Mouse (Mus musculus): ENCODE results near the gene Habp4.

Habp4 gene

DNA sequence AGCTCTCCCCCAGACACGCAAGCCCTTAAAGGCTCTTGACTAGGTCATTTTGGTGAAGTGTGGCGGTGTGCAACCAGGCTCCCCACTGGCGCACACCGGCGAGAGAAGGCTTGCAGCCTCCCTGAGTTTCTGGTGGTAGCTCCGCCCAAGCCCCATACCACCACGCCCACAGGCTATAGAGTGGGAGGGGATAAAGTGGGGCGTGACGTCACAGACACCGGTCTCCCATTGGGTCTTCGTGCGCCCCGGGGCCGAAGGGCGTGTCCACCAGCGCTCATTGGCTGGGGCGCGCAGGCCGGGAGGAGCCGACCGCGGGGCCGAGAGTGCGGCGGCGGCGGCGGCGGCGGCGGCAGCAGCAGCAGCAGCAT lies at the start of gene Habp4:
Gene Habp4, plus strand, starts transcription at position 277 of the 368 bp plus-strand sequence.
- DNase-seq (ENCODE audit: low spot score) = peak; percentile 97

DNA sequence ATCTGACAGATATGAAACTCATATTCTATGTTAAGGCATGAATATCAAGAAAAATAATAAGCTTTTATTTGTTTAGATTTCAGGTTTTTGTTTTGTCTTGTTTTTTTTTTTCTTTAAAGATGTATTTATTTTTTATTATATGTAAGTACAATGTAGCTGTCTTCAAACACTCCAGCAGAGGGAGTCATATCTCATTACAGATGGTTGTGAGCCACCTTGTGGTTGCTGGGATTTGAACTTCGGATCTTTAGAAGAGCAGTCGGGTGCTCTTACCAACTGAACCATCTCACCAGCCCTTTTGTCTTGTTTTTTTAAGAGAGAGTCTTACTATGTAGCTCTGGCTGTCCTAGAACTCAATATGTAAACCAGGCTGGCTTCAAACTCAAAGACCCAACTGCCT lies 44.2 kb upstream of the Habp4 start:
- DNase-seq (ENCODE audit: low spot score) = no peak

DNA sequence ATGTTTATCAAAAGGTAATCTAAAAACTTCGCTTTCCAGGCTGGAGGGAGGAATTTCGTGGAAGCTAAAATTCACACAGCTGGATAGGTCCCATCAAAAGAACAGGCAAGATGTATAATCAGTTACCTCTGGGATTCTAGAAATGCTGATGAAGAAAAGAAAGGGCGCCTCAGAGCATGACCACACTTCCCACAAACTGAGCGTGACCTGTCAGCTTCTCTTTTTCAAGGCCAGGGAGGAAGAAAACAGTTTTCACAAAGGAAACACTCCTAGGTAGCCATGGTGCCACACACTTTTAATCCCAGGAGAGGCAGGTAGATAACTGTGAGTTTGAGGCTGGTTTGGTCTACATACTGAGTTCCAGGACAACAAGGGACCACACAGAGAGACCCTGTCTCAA lies 40.9 kb upstream of the Habp4 start:
- no peak for DNase-seq (ENCODE audit: low spot score)

DNA sequence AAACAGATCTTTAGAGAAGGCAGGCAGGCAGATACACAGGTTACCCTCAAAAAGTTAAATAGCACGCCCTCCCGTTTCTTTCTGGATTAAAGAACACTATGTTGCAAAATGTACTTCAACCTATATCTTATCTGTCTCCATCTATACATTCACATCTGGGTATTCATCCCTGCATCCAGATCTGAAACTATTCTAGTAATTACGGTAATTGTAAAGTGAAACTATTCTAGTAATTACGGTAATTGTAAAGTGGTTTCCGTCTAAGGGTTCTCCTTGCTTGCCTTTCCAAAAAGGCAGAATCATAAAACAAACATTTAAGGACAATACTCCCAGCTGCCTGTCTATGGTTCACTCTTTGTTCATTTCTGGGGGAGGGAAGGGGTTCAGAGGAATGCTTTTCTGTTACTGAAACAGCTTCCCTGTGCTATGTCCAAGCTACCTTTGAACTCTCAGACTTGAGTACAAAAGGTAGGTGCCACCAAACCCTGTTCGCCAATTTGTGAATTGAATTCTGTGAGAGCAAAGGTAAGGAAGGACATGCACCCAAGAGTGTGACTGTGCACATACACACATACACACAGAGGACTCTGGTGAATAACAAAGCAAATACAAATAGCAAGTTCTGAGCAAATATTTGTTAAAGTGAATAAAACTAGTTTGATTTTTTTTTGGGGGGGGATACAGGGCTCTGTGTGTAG lies 38.0 kb upstream of the Habp4 start:
- no peak for DNase-seq (ENCODE audit: low spot score)

DNA sequence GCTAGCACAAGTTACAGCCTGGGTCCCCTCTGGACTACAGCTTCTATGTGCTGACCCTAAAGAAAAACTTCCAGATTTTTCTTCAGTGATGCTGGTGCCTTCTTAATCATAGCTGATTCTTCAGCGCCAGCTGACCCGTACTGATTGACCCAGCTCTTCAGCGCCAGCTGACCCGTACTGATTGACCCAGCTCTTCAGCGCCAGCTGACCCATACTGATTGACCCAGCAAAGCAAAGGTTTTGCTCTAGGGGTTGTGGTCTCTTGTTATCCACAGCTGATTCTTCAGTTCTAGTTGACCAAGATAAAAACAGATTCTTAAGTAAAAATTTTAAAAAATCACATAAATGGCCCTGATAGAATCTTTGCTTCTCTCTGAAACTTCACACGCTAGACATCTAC lies 36.7 kb upstream of the Habp4 start:
- DNase-seq (ENCODE audit: low spot score) = no peak

DNA sequence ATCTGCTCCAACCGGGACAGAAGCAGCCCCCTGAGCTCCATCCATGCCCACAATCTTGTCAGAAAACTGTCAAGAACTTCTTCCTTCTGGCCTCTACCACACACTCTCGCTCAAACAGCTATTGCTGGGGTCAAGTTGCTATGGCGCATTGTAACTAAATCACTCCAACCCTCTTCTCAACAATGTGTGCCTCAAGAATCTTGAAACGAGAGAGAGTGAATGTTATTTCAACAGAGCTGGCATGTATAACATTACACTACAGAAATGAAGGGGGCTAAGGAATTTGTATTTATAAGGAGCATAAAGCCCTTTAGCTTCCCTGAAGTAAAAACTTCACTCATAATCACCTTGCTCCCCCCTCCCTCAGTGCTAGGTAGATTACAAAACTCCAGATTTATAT lies 35.3 kb upstream of the Habp4 start:
- DNase-seq (ENCODE audit: low spot score) = no peak

DNA sequence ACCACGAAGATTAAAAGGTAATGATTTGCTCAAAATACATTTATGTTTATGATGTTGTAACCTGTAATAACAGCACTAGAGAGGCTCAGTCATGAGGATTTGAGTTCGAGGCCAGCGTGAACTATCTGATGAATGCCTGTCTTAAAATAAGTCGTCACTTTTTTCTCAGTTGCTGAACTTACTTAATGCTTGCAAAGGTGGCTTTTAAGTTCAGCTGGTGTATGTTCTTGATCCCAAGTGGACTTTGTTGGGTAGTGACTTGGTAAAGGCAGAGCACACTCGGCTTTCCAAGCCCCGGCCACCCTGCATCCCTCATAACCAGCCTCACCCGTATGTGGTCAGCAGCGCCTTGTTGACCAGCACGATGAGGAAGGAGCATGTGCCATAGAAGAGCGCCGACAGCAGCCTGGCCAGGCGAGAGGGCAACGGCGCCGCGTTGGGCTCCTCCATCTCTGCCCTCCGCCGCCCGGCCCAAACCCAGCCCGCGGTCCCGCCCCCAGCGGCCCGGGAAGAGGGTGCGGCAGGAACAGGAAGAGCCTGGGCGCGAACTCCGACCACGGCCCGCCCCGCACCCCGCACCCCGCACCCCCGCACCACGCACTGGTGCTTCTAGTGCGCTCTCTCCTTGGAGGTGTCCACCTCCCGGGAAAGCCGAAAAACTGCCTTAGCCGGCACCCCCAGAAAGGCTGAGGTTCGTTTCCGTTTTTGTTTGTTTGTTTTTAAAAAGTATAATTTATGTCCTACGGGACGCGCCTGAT lies 32.6 kb upstream of the Habp4 start, which contains the start of gene Slc35d2:
Gene Slc35d2, minus strand, starts transcription at position 511 of the 758 bp plus-strand sequence.
- peak; percentile 25 for DNase-seq (ENCODE audit: low spot score)

DNA sequence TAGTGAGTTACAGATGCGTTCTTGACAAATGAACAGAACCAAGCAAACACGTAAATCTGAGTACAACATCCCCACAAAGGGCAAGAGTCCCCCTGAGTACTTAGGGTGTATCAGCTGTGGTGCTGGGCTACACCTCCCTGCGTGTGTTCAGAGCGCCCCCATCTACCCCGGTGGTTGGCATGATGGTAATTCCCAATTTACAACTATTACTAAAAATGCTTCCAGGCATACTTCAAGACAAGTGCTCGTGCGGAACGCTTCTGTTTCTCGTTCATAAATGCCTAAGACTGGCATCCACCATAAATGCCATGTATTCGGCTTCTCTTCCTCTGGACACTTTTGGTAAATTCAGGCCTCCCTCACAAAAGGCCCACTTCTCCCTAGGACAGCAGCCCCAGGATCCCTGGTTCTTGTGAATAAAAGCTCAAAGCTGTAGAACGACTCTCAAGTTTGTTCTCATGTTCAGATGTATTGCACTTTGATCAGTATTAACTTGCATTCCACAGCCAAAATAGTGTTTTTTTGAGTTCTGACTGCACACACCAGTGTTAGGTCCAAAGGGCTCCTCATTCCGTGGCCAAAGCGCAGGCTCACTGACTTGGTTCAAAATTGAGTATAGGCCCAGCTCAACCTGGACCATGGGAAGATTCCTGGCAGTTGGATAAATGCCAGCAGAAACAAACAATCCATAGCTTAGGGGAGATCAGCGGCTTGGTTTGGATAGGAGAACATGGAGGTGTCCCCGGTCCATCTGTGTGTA lies 31.8 kb upstream of the Habp4 start:
- peak; percentile 28 for DNase-seq (ENCODE audit: low spot score)

DNA sequence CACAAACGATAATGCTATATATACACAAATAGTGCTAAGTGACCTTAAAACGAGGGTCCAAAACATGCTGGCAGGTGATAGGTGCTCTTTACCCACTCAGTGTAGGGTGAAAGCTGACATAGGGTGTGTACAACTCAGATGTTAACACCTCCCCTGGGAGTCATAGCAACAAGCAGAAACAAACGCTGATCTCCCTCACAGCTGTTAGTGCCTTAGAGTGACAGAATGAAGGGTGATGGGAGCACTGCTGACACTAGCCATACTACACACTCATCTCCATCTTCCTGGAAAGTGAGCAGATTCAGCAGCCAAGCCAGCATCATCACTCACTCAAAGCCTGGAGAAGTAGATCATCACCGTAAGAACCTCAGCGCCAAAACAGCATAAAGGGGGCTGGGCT lies 11.5 kb upstream of the Habp4 start:
- no peak for DNase-seq (ENCODE audit: low spot score)

DNA sequence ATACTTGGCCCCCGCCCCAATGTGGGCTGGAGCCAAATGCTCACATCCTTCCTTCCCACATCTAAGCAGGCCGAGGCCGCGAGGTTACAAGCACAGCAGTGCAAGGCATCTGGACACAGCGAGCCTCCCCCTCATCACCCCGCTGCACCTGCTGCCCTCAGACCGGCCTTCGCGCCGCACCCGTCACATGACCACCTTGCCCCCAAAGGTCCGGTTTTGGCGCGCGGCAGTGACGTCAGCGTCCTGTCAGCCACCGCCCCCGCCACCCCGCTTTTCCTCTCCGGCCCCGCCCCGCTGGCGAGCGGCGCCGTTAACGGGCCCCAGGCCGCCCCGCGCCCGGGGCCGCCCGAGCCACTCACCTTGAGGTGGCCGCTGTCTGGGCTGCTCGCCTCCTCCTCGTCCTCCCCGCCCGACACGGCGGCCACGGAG lies 9.4 kb upstream of the Habp4 start:
- peak; percentile 82 for DNase-seq (ENCODE audit: low spot score)

DNA sequence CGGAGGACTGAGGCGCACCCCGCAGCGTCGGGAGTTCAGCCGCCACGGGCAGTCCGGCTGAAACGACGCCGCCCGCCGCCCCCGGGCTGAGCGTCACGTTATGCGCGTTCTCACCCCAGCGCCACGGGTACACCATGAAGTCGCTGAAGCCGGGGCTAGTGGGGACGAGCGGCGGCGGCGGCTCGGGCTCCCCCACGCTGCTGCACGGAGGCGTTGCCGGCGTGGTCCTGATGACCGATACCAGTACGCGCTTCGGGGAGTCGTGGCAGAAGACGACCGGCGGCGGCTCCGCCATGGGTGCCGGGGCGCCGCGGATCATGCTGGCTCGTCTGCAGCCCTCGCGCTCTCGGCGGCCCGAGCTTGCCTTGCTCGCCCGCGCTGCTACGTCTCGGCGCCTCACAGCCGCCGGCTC lies 8.9 kb upstream of the Habp4 start:
- no peak for DNase-seq (ENCODE audit: low spot score)

DNA sequence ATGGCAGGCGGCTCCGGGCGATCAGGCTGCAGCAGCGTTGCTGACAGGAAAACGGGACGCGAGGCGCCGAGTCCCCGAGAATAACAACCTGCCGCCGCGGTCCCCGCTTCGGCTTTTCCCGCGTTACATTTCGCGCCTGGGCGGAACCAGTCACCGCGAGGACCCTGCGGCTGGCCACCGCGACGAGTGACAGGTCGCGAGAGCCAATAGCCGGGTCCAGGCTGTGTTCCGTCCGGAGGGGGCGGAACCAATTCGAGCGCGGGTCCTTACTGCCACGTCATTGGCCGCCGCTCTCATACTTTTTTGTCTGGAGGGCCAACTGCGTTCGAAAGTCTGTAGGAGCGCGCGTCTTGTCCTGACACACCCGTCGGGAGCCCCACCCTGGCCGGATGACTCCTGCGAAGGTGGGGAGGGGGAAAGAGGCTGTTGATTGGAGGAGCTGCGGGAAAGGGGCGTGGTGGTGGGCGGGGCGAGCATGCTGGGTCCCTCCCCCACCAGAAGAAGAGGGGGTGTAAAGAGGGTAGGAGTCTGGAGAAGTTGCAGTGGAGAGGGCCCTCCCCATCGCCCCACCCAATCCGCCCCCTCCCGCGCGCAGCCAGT lies 8.4 kb upstream of the Habp4 start, which contains the start of gene Zfp367:
Gene Zfp367, minus strand, starts transcription at position 120 of the 600 bp plus-strand sequence.
- DNase-seq (ENCODE audit: low spot score) = peak; percentile 95

DNA sequence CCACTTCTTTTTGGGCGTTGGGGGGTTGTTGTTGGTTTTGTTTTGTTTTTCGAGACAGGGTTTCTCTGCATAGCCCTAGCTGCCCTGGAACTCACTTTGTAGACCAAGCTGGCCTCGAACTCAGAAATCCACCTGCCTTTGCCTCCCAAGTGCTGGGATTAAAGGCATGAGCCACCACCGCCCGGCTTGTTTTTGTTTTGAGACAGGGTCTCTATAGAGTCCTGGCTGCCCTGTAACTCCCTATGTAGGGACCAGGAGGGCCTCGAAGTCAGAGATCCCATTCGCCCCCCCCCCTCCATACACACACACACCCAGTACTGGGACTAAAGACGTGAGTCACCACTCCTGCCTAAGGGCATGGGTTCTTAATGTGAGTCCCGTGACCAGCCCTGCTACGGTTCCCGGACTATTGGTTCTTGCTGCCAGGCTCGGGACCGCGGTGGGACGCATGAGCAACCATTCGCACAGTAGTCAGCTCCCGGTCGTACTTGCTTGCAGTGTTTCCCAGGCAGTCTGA lies 7.8 kb upstream of the Habp4 start:
- peak; percentile 24 for DNase-seq (ENCODE audit: low spot score)

DNA sequence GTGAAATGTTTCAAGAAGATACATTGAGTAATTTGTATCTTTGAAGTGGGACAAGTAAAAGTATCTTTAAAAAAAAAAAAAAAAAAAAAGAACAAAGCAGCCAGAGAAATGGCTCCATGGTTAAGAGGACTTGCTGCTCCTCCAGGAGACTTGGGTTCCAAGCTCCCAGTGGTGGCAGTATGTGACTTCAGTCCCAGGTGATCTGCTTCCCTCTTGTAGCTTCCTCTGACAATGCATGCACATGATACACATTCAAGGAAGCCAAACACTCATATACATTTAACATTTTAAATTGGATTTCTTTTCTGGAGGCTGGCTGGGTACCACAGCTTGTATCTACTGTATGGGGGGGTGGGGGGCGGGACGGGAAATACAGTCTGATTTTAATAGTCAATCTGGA lies 7.0 kb upstream of the Habp4 start:
- DNase-seq (ENCODE audit: low spot score) = no peak

DNA sequence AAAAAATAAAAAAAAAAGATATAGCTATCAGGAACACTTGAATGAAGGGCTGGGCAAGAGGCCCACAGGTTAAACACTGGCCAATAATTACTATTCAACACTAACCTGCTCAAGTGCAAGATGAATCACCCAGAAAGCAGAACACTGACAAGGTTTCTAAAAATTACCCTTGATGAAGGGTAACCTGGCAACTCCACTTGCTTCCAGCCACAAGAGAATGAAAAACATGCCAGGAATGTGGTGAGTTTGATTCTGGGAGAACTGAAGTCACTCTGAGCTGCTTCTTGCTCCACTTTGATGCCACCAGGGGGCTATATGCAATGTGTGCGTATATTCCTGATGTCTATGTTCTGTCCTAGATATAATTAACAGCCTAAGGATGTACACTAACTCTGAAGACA lies 6.5 kb upstream of the Habp4 start:
- no peak for DNase-seq (ENCODE audit: low spot score)

DNA sequence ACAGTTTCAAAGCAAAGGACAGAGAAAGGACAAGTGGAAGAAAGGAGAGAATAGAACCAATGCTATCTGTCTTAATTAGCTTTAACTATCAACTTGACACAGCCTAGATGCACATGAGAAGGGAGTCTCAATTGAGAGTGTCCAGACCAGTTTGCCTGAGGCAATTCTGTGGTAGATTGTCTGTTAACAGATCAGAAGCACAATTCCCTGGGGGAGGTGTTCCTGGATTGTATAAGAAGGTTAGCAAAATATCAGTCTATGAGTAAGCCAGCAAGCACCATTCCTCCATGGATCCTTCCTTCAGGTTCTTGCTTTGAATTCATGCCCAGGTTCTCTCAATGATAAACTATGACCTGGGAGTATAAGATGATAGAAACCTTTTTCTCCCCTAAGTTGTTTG lies 4.7 kb upstream of the Habp4 start:
- DNase-seq (ENCODE audit: low spot score) = no peak

DNA sequence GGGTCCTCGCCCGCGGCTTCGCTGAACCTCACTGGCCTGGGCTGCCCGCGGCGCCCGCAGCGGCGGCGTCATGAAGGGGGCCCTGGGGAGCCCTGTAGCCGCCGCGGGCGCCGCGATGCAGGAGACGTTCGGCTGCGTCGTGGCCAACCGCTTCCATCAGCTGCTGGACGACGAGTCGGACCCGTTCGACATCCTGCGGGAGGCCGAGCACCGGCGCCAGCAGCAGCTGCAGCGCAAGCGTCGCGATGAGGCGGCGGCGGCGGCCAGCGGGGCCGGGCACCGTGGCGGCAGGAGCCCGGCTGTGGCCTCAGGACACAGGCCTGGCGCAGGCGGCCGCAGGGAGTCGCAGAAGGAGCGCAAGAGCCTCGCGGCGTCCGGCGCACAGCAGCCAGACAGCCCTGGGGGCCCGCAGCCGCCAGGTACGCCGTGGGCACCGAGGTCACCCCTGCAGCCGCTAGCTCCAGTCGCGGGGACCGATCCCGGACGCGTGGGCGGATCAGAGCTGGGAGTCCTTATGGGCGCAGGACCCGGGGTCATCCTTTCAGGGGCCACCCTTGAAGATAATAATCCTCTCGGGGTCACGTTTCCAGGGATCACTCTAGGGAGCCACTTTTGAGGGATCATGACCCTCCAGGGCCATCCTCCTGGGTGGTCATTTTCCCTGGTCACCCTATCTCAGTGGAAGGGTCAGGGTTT lies 440 bp downstream of the Habp4 start:
- no peak for DNase-seq (ENCODE audit: low spot score)

DNA sequence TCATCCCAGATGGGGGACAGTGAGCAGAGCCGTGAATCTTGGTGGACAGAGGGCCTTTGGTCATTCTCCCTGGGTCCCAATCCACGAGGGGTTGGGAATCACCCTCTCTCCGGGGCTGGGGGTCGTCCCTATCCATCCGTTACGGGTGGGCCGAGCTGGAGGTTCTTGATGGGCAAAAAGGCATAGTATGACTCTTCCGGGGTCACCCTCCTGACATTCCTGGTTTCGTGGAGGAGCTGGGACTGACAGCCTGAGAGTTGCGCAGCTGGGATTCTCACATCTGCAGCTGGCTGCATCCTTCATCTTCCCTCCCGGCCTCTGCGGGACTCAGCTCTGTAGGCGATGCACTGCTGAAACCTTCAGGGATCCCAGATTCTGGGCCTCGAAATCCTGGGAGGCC lies 1.0 kb downstream of the Habp4 start:
- no peak for DNase-seq (ENCODE audit: low spot score)

DNA sequence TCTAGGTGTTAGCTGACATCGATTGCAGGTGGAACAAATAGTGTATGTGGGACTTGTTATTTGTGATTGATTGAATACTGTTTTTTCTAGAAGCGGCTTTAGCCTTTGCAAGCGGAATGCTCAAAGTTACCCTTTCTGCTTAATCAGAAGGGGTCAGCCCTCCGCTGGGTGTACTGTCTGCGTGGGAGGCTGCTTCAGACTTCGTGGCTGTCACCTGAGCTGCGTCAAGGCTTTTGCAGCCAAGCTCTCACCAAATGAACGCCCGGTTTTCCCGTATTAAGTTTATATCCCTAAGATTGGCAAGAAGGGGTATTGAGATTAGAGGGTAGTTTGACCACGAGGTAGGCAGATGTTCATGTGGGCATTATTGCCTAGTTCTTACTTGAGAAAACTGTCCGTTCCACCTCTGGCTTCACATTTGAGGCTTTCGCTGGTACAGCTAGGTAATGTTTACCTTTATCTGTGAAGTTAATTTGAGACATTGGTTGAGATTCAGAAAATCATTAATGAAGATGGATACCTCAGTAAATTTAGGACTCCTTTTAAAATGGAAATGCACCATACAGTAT lies 1.6 kb downstream of the Habp4 start:
- no peak for DNase-seq (ENCODE audit: low spot score)

DNA sequence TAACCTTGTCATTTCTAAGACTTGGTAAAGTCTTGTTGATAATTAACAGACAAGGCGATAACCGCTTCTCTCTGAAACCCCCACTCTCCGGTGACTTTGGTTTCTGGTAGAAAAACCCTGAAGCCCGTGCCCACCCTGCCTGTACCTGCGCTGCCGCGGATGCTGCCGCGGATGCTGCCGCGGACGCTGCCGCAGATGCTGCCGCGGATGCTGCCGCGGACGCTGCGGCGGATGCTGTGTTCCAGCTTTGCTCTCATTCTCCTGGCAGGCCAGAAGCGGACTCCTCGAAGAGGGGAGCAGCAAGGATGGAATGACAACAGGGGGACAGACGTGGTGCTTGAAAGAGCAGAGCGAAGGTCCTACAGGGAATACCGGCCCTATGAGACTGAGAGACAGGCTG lies 8.1 kb downstream of the Habp4 start:
- DNase-seq (ENCODE audit: low spot score) = no peak

DNA sequence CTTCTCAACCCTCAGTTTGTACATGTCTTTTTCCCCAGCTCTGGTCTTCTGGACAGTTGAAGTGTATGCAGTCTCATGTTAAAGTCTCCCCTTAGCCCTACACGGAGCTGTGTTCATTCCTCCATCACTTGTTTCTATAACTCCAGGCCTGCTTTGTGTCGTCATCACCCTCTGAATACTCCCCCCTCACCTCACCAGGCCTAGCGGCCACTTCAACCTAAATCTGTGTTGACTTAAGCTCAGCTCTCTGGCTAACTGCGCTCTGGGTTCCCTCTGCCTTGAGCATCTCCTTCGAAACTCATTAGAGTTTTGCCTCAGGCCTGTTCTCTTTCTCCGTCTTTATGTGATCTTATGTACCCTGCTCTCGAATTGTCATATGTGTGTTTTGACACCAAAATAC lies 16.4 kb downstream of the Habp4 start:
- no peak for DNase-seq (ENCODE audit: low spot score)
